ENCODE assay signal across 17 mouse cellular contexts in genomic region chr9:96811996-96812395, GRCm38 (mm10).
"Had no signal": no experiment of that assay in that cellular context is flagged by ENCODE, and none has a peak within 500 bp of the region (broad histone marks: within the 10 kb centered on the region; RNA-seq: fewer than 3 reads in every experiment).

No protein-coding gene starts in this region.

- H3K4me3 ChIP-seq: lung, embryonic 15.5 days; megakaryocyte, embryonic 14.5 days; midbrain, embryonic 13.5 days; midbrain, embryonic 15.5 days; neural tube, embryonic 12.5 days; stomach, embryonic 15.5 days had no signal

- H3K36me3 ChIP-seq: lung, embryonic 15.5 days; midbrain, embryonic 13.5 days; midbrain, embryonic 15.5 days; neural tube, embryonic 12.5 days; stomach, embryonic 15.5 days had no signal

- H3K9ac ChIP-seq: liver, postnatal 0 days; lung, embryonic 15.5 days; midbrain, embryonic 13.5 days; midbrain, embryonic 15.5 days; neural tube, embryonic 12.5 days; stomach, embryonic 15.5 days had no signal

- H3K4me2 ChIP-seq: lung, embryonic 15.5 days; midbrain, embryonic 11.5 days; midbrain, embryonic 13.5 days; midbrain, embryonic 15.5 days; neural tube, embryonic 12.5 days; stomach, embryonic 15.5 days had no signal

- H3K27ac ChIP-seq: lung, embryonic 15.5 days; macrophage; midbrain, embryonic 13.5 days; midbrain, embryonic 15.5 days; neural tube, embryonic 12.5 days; stomach, embryonic 15.5 days; stomach, postnatal 0 days had no signal

- DNase-seq: liver, postnatal 0 days; lung, postnatal 14 days; lung, postnatal 36 days; right cerebral cortex, postnatal 14 days; thymus, adult 2 months; thymus, postnatal 25 days; thymus, postnatal 4 days had no signal

- H3K27me3 ChIP-seq: lung, embryonic 15.5 days; midbrain, embryonic 15.5 days; neural tube, embryonic 12.5 days; stomach, embryonic 15.5 days had no signal

- H3K4me1 ChIP-seq: lung, embryonic 15.5 days; midbrain, embryonic 13.5 days; midbrain, embryonic 15.5 days; neural tube, embryonic 12.5 days; stomach, embryonic 15.5 days had no signal

- ATAC-seq: liver, postnatal 0 days; lung, postnatal 0 days; midbrain, embryonic 13.5 days; midbrain, embryonic 15.5 days had no signal

- H3K9me3 ChIP-seq: lung, embryonic 15.5 days; midbrain, embryonic 15.5 days; neural tube, embryonic 12.5 days; stomach, embryonic 15.5 days had no signal
